Mouse (Mus musculus) adrenal gland, postnatal 10 days (tissue): Measurements from ENCODE around the gene Ephb1. TPM values are rescaled to one million over a fixed set of nuclear protein-coding genes. Genes with fewer than 3 reads are reported as not detected.

ENCODE experiments used
- DNase-seq: peaks from one replicate; pipeline ENCODE4 v3.0.0; 2021; ENCODE audit warnings: mixed read lengths
- long read RNA-seq, 2 experiments: library from polyadenylated mRNA; stranded (forward); transcript quantifications; one replicate each; pipeline ENCODE4 v2.0.0; 2021
- total RNA-seq, 2 experiments: library from RNA; stranded (reverse); gene quantifications; 2 replicates each; pipeline ENCODE4 v1.2.3; 2021

The Ephb1 gene
- 1 to 10 TPM; 3.5 to 4.6 TPM for total RNA-seq
- long read RNA-seq, experiment 1, full-length matches to known transcripts = 1 of 4 reads
- long read RNA-seq, experiment 1, partial matches to known transcripts = 1 of 4 reads
- long read RNA-seq, experiment 1, other reads (novel, unspliced or antisense) = 2 of 4 reads
- long read RNA-seq, experiment 2, full-length matches to known transcripts = 2 of 3 reads
- long read RNA-seq, experiment 2, partial matches to known transcripts = 1 of 3 reads
- long read RNA-seq, experiment 2, other reads (novel, unspliced or antisense) = 0 of 3 reads

DNA sequence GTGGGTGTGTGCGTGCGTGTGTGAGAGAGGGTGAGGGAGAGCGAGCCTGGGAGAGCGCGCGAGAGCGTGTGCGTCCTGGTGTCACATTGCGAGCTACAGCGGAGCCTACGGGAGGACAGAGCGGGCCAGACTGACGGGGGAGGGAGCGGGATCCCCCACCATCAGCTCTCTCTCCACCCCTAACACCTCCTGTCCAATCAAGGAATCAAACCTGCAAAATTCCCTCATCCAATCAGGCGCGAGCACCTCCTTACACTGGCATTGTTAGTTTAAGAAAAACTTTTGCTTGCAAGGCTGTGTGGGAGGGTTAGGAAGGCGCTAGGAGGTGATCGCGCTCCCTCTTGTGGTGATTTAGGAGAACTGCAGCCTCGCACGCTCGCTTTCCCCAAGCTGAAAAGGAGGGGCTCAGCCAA, at the start of gene Ephb1:
Gene Ephb1 (minus strand): TSS at position 133 of the 413 bp plus-strand sequence.
- DNase-seq = peak; percentile 83

DNA sequence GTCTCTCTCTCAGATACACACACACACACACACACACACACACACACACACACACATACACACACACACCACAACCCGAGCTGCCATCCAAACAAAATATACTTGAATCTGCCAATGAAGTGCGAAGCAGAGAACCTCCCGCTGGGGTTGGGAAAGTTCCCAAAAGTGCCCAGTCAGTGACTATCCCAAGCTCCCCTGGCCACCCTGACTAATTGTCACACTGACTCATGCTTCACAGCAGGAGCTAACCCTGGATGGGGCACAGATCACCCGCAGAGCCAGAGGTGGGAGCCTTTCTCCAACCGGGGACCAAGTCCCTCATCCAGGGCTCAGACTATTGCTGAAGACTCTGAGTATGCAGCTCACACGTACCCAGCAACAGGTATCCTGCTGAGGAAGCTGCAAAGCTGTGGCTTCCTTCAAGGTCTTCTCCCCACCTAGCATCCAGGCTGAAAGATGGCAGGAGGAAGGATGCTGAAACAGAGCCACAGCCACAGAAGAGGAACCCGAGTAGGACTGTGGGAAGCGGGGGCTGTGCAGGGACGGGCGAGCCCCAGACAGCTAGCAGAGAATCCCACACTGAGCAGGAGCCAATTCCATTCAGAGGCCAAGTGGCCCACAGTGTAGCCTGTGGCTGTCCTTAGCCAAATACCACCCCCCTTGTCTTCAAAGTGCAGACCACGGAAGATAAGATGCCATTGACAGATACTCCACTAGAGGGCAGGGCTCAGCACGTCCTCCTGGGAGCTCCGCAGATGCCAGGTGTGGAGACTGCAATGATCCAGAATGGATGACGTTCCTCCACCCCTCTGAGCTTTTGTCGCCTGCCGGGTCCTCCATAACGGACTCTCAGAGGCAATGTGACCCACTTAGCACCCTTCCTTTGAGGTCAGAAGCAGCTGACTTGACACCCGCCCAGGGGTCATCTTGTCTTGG, 48.9 kb upstream of the Ephb1 start:
- peak; percentile 54 for DNase-seq

DNA sequence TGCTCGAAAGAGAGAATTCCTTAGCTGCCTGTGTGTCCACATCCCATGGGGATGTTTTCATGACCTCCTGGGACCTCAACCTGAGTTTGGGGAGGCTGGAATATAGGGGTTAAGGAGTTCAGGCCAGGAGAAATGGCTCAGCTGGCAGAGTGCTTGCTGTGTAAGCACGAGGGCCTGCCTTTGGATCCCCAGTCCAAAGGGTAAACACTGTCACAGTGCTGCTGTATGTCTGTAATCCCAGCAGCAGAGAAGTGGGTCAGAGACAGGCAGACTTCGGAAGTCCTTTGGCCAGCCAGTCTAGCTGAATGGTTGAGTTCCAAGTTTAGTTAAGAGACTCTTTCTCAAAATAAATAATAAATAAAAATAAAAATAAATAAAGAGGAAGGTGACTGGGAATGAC, 48.2 kb upstream of the Ephb1 start:
- DNase-seq = no peak

DNA sequence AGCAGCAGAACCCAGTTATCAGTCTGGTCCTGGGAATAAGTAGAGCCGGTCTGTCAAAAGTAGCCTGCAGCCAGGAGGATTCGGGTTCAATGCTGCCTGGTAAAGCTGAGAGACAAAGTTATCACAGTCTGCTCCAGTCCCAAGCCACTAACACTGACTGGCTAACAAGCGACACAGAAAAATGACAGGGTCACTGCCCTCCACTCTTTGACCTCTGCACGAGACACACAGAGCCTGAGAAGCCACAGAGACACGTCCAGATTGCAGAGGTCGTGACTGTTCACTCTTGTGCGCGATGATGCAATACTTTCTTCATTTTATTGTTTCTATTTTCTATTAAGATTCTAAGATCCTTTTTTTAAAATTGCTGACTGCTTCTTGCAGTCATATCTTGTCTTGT, 33.8 kb upstream of the Ephb1 start:
- no peak for DNase-seq

DNA sequence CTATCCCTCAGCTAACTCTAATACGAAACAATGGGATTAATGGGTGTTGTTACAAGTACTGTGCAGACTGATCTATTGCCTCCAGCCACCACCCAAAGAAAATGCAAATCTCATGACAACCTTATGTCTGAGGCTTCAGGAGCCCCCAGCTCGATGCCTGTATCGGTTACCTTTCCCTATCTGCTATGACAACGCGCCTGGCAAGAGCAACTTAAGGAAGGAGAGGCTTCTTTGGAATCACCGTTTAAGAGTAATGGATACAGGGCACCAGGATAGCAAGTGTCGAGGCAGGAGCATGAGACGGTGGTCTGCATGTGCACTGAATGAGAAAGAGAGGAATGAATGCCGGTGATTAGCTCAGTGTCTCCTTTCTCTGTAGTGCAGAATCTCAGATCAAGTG, 32.3 kb upstream of the Ephb1 start:
- DNase-seq = no peak

DNA sequence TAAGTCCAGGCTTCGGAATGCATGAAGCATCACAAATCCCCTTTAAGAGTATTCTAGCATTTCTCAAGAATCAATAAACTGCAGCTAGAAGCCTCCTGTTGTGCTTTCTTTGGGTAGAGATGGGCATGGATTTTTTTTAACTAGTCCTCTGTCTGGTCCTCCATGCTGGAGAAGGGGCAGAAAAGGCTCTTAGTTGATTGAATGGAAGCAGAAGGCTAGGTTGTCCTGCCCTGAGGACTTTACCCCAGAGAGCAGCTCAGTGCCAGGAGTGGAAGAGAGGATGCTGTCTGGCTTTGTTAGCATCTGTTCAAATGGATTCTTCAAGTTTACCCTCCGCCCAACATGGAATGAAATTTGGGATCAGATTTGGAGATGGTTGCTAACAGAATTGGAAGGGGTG, 25.7 kb upstream of the Ephb1 start:
- no peak for DNase-seq

DNA sequence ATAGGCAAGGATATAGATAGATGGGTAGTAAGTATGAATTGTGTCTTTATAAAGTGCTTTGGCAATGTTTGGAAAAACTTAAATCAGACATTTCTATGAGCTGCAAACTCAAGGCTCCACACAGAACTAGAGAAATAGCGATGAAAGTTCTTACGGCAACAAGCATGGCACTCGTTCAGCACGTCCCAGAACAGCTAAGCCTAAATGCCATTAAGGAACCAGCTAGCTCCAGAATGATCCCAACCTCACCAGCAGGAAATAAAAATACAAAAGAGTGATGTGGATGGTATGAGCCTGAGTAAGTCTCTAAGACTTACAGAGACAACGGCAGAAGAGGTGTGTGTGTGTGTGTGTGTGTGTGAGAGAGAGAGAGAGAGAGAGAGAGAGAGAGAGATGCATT, 20.2 kb upstream of the Ephb1 start:
- DNase-seq = no peak

DNA sequence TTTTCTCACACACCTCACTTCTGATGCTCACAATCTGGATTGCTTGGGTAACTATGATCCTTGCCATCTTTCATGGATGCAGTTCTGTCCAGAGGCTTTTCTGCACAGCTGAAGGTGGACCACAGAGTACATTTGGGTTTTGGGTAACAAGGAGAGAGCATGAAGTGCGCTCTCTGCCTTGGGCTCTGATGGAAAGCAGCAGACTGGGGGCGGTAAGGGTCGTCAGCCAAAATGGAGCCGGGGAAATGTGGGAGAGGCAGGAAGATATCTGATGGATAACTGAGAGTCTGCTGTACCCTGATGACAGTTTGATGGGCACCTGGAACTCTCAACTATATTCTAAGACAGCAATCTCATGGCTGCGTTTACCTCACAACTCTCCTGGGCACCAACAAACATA, 19.4 kb upstream of the Ephb1 start:
- DNase-seq = no peak

DNA sequence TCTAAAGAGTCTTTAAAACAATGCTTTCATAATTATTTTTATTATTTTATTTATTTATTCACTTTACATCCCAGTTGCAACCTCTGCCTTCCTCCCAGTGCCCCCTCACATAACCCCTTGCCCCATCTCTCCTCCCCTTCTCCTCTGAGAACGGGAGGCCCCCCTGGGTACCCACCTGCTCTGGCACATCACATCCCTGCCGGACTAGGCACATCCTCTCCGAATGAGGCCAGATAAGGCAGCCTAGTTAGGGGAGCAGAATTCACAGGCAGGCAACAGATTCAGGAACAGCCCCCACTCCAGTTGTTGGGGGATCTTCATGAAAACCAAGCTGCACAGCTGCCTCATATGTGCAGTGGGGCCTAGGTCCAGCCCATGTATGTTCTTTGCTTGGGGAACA, 17.4 kb upstream of the Ephb1 start:
- no peak for DNase-seq

DNA sequence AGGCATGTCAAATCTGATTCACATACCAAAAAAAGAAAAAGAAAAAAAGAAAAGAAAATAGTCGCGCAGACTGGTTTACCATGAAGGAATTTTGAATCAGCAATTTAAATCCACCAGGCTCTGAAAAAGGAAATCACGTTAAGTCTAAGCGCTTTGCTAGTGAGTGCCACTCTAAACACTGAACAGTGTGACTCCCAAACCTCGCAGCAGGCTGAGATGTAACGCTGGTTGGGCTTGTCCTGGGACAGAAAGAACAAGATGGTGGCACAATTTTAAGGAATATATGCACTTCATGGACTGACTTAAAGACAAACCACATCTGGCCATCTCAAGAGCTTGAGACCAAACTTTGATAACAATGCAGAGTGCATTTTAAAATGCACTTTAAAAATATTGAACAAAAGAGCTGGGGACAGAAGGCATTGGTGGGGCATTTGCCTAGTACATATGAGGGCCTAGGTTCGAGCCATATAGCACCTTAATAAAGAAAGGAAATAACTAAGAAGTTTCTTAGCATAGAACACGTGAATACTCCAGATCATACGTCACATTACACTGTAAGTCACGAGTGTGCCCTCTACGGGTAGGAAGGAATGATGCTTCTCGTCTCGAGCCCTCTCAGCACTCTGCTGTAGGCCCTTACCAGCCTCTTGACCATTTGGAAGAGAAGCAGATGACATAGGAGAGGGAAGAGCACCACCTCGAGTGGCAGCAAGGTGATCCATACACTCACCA, 16.7 kb upstream of the Ephb1 start:
- no peak for DNase-seq

DNA sequence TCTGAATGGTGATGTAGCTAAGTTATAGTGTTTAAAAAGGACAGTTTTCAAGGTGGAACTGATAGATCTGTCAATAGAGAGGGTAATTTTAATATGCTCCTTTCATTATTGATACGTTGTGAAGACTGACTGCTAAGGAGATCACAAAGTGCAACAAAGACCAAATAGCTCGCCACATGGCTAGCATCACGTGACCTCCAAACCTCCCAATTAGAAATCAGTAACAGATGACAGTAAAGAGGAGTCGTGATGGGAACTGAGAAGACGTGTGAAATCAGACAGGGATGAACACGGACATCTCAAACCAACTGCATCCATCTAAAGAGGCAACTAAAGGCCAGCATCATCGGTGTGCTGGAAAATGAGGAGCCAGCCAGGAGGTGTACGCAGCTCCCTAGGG, 15.6 kb upstream of the Ephb1 start:
- no peak for DNase-seq

DNA sequence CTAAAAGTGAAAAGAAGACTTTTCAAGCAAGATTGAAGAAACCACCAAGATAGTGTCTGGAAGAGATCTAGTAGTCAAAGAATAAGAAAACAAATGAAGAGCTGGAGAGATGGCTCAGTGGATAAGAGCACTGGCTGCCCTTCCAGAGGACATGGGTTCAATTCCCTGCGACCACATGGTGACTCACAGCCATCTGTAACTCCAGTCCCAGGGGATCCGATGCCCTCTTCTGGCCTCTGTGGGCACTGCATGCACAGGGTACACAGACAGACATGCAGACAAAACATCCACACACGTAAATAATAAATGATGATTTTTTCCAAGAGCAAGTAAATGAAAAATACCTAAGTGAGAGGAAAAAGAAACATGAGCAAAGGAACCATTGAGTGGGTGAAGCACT, 14.6 kb upstream of the Ephb1 start:
- no peak for DNase-seq

DNA sequence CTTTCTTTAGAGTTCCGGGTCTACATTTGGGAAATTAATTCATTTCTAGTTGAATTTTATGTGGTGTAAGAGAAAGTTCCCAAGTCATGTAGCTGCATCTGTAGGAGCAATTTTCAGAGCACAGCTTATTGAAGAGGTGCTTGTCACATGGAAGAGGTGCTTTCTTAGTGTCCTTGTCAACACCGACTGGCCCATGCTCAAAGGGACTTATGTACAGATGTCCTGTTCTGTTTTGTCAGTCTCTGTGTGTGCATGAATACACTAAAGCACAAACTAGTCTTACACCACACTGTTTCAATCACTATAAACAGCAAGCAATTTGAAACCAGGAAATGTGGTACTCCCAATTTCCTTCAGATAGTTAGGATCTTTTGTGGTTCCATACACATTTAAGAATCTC, 13.3 kb upstream of the Ephb1 start:
- no peak for DNase-seq

DNA sequence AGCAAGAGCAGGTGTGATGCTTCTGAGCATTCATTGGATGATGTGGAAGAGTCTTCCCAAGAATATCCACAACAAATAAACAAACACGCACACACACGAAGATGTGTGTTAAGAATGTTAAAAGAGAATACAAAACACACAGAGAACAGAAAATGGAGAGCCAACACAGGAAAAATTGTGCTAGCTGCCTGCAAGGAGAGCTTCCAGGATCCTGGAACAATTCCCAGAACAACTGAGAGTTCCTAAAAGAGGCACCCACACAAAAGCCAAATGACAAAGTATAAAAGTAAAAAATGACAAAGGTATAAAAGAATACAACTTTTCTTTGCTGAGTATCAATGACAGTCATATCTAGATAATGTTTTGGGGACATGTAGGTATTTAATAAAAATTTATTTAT, 11.0 kb upstream of the Ephb1 start:
- DNase-seq = no peak

DNA sequence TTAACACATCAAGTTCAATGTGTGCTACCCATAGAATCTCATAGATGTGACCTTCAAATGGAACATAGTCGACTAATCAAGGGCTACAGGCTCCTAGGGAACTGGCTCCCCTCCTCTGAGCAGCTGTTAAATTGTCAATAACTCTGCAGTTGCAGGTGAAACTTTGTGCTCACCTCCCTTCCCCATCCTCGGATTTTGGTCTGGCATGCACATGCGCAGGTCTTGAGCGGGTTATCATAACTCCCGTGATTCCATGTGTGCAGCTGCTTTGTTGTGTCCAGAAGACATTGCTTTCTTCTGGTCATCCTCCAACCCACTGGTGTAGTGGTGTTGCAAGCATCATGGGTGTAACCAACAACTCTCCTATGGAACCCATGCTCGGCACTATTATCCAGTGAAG, 4.8 kb upstream of the Ephb1 start:
- no peak for DNase-seq

DNA sequence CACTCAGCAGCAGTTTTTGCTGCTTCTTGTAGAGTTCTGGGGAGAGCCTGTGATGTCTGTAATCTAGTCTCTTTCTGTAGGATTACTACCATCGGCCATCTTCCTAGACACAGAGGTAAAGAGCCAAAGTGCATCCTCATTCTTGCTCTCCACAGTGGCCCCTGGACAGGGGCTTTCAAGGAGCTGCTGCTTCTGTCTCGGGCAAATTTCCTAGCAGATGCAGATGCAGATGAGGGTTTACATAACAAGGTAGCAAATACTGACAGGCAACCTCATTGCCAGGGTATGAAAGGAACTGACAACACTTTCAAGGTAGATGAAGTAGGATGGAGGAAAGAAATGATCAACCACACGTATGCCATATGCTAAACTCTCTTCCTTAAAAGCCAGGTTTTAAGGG, 4.2 kb upstream of the Ephb1 start:
- no peak for DNase-seq

DNA sequence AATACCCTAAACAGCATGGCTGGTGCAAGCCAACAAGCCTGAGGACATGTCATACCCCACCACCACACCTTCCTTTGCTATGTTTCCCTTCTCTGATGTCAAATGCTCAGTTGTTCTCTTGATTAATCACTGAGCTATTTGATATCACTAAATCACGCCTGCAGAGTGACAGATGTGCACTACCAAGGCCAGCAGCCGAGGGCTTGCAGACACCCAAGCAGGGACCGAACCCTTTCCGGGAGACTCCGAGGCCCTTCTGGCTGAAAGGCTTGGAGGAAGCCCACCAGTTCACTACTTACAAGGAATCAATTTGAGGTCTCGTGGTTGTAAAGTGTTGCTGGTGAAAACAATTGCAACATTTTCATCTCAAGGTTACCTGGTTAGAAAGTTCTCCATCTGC, 3.5 kb upstream of the Ephb1 start:
- no peak for DNase-seq

DNA sequence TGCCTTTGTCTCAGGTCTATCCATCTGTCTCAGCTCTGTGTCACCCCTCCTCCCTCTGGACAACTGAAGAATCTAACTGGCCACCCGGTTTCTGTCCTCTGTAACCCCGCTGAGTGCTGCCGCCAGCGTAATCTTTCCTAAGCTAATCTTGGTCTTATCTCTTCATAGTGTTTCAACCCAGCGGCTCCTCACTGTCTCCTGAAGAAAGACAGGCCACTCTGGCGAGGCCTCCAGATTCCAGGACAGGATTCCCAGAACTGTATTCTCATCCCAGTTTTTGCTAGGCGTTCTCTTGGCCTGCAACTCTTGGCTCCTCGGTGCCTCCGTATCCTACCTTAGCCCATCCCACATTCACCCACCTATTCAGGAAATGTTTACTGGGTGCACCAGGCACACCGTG, 2.0 kb upstream of the Ephb1 start:
- DNase-seq = no peak

DNA sequence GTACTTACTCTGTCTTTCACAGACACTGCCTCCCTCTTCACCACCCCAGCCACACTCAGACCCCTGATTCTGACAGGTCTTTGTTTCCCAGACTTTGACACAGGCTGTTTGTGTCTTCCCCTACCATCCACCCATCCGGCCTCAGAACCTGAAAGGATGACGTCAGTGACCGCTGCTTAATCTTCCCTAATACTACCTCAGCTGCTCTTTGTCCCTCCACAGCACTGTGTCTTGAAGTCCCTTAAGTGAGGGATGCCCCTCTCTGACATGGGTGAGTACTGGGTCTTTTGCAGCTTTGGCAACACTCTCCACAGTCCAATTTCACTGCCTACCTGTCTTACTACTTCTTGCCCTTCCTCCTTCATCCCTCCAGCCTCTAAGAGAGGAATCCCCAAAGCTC, 1.2 kb upstream of the Ephb1 start:
- DNase-seq = no peak

DNA sequence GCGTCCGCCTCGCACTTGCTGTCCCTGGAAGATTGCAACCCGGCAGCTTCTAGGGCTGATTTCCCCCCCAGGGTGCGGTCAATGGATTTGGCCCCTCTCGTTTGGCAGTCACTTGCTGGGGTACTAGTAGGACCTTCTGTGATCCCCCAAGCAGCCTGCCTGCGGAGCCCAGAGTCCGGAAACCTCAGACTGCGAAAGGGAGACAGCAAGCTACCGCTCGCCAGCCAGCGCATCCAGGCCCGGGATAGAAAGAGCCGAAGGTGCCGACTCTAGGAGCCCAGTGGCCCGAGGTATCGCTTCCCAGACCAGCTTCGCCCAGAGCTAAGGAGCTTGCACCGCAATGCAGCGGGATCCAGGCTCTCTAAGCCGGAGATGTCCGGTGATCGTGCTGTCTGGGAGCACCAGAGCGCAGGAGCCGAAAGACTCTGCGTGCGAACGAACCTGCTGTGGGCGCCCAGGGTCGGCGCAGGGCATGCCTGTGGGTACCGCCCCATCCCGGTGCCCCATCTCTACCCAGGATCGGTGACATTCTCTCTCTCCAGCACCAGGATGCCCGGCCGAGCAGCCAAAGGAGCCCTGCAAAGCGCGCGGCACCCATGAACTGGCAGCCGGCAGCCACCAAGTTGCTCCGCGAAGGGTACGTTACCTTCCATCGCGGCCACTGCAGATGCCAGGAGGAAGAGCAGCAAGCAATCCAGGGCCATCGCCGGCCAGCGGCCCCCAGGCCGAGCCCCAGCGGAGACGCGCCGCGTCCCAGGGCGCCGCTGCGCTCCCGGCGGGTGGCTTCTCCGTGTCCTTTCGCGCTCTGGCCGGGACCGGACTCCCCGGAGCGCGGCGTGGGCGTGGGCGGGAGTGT, 629 bp downstream of the Ephb1 start:
- DNase-seq = peak; percentile 24

DNA sequence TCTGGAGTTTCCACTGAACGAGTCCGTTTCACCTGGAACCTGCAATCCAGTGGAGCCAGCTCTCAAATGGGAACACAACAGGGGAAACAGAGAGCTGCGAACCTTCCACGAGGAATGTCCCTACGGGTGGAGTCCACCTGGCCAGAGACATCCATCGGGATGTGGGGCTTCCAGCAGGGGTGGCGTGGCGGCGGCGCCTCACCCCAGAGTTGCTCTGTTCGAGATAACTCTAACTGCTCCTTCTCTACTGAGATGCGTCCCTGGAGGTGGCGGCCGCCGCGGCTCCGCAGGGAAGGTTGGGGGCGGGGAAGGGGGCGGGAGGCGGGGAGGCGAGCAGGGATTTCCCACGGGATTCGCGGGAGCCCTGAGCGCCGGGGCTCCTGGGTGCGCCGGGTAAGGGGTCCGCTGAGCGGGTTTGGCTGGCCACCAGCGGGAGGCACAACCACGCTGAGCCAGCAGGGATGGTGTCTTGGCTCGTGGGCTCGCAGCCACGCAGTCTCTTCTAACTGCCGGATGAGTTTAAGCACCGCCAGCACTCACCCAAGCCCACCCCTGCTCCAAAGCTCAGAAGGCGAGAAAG, 1.3 kb downstream of the Ephb1 start:
- no peak for DNase-seq
